Mouse (Mus musculus) embryonic stem cell, embryonic (primary cell): ENCODE data around the gene Cdc42bpa.

ENCODE experiments used
- CTCF ChIA-PET, 4 experiments: fragments of 300-600 bp in 2 of 4; fragments of 350-600 bp in 2 of 4; sonication (Branson Sonifier 250); formaldehyde crosslinking; loops; one replicate each; lab custom pipeline; 2022; ENCODE audit warnings: inconsistent platforms in 2 of 4; lab: Charles Lee
- POLR2A ChIA-PET, 4 experiments: fragments of 300-600 bp in 2 of 4; fragments of 350-600 bp in 2 of 4; sonication (Branson Sonifier 250); formaldehyde crosslinking; loops; one replicate each; lab custom pipeline; 2022; ENCODE audit warnings: antibody characterized with exemption in 4 of 4, inconsistent platforms in 1 of 4; lab: Charles Lee

The Cdc42bpa gene

GRCm38 (mm10) chr1:179951597-179951996 is 8.7 kb upstream of the Cdc42bpa start:
- CTCF ChIA-PET = interaction anchor here in 1 of 4 experiments (1.2 kb wide), 1 partner anchor 79 kb away, joined by 4 read pairs; no protein-coding TSS in a partner anchor
- POLR2A ChIA-PET = interaction anchor here in 1 of 4 experiments (0.9 to 1.2 kb wide), 2 partner anchors 7 to 9 kb away, joined by 3 to 4 read pairs; partner anchors contain the start of gene Cdc42bpa

DNA sequence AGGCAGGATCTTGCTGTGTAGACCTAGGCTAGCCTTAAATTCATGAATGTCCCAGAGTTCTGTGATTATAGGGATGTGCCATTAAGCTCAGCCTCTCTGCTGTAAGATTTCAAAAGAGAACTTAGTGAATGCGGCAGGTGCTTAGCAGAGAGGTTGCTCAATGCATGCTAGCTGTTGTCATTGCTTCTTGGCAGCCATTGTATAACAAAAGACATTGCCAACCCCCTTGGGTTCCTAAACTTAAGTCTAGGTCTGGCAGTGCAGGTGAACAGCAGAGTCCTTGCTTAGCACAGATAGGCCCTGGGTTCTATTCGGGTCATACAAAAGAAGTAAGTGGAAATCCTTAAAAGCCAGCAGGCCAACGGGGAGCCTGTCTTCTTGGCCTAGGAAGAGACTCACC is 7.0 kb upstream of the Cdc42bpa start:
- ChIA-PET CTCF (no interaction called here), POLR2A (interaction anchor here in 1 of 4 experiments (0.6 kb wide), 1 partner anchor 38 kb away, joined by 3 read pairs; no protein-coding TSS in a partner anchor)

- ChIA-PET CTCF (no interaction called here), POLR2A (interaction anchor here in 2 of 4 experiments (0.9 to 1.3 kb wide), 3 partner anchors 18 to 73 kb away, joined by 3 to 4 read pairs (median 3); no protein-coding TSS in a partner anchor)
Measured at GRCm38 (mm10) chr1:179957431-179957830, 2.8 kb upstream of the Cdc42bpa start.

DNA sequence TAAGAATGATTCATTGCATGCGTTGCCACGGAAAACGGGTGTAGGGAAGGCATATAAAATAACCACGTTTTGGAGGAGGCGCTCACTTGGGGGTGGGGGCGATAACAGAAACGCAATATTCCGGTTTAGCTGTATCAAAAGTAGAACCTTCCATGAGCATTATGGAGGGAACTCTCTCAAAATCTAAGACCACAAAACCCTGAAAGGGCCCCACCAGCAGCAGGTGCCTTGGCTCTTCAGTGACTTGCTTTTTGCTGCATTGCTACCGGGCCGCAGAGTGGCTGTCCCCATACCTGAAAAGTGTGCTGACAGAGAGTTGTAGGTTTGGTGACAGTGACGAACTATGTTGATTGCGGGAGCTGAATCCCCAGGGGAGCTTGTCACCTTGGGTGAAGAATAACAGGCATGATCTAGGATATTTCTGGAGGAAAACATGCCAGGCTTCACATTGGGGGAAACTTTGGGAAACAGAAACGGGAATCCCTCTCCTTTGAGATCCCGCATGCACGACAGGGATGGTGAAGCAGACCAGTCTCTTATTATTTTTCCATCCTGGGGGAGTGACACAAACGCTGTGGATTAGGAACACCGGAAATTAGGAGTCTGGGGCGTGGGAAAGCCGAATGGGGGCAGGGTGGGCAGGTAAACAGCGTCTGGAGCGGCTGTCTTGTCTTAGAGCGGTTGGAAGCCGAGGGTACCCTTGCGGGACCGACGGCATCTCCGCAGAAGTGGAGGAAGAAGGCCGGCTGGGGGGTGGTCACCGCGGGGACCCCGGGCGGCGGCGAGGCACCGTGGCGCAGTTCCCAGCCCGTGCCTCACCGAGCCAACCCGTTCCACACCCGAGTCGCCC is 1.2 kb upstream of the Cdc42bpa start:
- ChIA-PET CTCF (no interaction called here), POLR2A (interaction anchor here in 1 of 4 experiments (0.7 to 1.4 kb wide), 3 partner anchors 8 to 21 kb away, joined by 3 to 4 read pairs (median 3); no protein-coding TSS in a partner anchor)

DNA sequence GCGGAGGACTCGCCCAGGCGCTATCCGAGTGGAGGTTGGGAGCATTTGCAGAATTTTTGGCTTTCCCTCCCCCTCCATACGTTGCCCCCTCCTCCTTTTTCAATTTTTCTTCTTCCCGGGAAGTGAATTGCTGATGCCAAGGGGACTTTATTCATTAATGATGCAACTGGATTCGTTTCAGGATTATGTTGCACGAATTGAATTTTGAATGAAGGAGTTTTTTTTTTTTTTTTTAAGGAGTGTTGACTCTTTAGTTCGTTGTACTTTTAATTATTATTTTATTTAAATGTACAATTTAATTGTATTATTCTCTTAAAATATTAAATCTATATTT is 238 bp downstream of the Cdc42bpa start:
- CTCF ChIA-PET = no interaction called here
- POLR2A ChIA-PET = interaction anchor here in 2 of 4 experiments (0.6 to 2.6 kb wide), 7 partner anchors 9 to 71 kb away, joined by 4 to 11 read pairs (median 5); no protein-coding TSS in a partner anchor

DNA sequence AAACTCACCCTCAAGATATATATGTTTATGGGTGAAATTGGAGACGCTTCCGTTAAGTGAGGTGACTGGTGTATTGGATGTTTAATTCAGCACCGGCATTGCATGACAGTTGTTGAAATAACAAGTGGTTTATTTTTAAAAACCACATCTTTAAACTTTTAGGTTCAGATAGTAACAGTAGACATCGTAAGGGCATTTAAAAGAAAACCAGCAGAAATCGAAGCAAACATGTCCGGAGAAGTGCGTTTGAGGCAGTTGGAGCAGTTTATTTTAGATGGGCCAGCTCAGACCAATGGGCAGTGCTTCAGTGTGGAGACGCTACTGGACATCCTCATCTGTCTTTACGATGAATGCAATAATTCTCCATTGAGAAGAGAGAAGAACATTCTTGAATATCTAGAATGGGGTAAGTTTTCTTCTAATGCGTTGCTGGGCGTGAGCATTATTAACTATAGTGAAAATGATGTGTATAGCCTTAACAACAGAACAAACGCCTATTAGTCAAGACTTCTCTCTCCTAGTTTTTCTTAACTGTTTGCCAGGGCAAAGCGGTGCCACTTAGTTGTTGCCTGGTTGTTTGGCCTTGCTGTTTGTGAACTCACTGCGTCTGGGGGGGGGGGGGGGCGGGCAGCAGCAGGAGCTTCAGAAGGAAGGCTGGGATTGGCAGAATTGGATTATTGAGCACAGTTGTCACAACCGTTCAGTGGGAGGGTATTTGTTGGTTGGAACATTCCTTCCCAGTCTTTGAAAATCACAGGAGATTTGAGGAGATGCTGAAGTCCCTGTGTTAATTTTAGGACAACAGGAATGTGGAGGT is 818 bp downstream of the Cdc42bpa start:
- CTCF ChIA-PET = no interaction called here
- POLR2A ChIA-PET = interaction anchor here in 2 of 4 experiments (0.6 to 2.6 kb wide), 14 partner anchors 9 to 124 kb away, joined by 3 to 11 read pairs (median 4); no protein-coding TSS in a partner anchor

DNA sequence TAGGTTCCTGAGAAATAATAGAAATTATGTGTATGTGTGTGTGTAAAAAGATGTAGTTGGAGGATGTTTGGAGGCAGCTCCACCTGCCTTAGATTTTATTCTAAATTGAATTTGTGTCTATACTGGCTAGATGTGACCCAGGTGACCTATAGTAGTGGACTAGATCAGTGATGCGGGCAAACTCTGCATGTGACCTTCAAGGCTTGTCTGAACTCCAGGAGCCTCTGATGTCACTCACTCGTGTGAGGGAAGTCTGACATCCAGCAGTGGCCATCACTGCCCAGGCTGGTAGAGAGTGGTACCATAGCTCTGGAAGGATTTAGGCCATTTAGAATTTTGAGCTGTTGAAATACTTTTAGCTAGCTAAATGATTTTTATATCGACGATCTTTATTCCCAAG is 1.5 kb downstream of the Cdc42bpa start:
- POLR2A ChIA-PET = interaction anchor here in 2 of 4 experiments (0.6 to 2.6 kb wide), 10 partner anchors 8 to 125 kb away, joined by 3 to 11 read pairs (median 4); no protein-coding TSS in a partner anchor
- CTCF ChIA-PET = no interaction called here

DNA sequence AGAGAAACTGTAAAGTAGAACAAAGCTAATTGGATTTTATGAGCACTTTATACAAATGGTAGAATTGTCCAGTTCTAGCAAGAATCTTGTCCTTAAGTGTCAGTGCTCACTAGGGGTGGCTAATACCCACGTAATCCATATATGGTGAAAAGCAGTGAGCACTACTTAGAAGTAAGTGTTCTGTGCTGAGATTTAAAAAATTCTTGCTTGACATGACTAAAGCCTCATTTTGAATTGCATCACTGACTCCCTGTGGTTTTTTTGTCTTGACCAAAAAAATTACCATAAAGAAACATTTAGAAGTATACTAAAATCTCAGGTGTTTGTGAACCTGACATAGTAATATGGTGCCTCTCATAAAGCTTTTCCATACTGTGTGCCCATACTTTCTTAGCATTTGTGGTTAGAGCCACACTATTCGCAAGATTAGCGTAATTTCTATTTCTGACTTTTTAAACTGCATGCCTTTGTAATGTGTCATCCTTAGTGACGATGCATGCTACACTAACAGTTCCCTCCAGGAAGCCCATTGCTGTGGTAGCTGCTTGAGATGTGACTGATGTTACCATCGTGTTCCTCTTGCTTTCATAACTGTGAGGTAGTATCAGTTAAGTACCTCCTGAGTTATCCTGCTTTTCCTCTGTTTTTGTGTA is 9.6 kb downstream of the Cdc42bpa start:
- ChIA-PET POLR2A (interaction anchor here in 2 of 4 experiments (1.9 to 2.8 kb wide), 2 partner anchors 9 kb away, joined by 5 to 11 read pairs; partner anchors contain the start of gene Cdc42bpa (in 2 of the 2)), CTCF (no interaction called here)

DNA sequence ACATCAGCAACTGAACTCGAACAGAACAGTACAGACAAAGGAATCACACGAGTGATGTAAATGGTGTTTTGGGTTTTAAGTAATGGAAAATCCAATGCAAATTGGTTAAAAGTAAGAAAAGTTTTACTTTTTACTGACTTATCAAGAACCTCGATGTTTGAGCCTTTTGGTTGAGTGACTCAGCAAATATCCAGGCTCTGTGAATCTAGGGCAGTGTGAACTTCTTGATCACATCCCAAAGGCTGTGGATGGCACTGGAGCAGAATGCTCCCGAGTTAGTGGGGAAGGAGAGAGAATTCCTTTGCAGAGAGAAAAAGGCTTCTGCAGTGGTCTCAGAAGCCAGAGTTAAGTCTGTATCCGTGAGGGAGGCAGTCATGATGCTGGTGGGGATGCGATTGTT is 14.7 kb downstream of the Cdc42bpa start:
- CTCF ChIA-PET = no interaction called here
- POLR2A ChIA-PET = interaction anchor here in 1 of 4 experiments (1.4 to 1.7 kb wide), 3 partner anchors 9 to 55 kb away, joined by 5 to 6 read pairs (median 5); partner anchors contain the start of gene Cdc42bpa

GRCm38 (mm10) chr1:179975645-179976275 is 15.5 kb downstream of the Cdc42bpa start:
- ChIA-PET POLR2A (interaction anchor here in 1 of 4 experiments (1.7 kb wide), 1 partner anchor 54 kb away, joined by 5 read pairs; no protein-coding TSS in a partner anchor), CTCF (no interaction called here)

DNA sequence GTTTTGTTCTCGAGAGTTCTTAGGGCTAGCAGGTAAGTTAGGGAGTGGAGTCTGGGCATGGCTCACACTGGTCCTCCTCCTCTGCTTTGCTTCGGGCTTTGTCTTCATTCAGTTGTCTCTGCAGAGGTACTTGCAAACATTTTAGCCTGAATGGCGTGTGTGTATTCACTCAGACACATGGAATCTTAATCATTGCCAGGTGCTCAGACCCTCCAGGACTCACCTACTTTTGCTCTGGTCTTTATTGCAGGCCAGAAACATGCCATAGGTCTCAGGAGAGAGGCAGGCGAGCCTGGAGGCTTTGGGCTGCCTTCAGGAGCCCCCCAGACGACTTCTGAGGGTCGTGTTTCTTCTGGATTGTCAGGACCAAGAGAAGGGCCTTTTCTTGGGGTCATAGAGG is 17.2 kb downstream of the Cdc42bpa start:
- ChIA-PET CTCF (no interaction called here), POLR2A (interaction anchor here in 1 of 4 experiments (1.0 kb wide), 1 partner anchor 26 kb away, joined by 3 read pairs; no protein-coding TSS in a partner anchor)

GRCm38 (mm10) chr1:179978742-179979141 is 18.5 kb downstream of the Cdc42bpa start:
- ChIA-PET CTCF (interaction anchor here in 1 of 4 experiments (0.6 kb wide), 1 partner anchor 729 kb away, joined by 3 read pairs; no protein-coding TSS in a partner anchor), POLR2A (interaction anchor here in 1 of 4 experiments (0.6 kb wide), 1 partner anchor 10 kb away, joined by 3 read pairs; no protein-coding TSS in a partner anchor)

DNA sequence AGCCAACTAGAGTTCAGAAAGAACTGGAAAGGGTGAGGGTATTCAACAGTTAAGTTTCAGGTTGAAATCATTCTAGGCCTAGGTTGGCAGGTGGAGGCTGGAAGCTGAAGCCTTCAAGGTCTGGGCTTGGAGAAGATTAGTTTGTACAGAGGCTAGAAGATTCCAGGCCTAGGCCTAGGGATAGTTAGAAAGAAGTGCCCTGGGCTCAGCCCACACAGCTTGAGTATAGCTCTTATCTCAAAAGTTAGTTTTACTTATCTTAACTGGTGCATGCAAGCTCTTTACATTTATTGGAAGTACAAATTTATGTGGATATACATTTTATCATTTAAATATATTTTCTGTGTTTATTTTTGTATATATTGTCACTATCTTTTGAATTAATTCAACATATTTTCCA is 21.4 kb downstream of the Cdc42bpa start:
- CTCF ChIA-PET = no interaction called here
- POLR2A ChIA-PET = interaction anchor here in 1 of 4 experiments (1.0 to 1.7 kb wide), 2 partner anchors 9 to 49 kb away, joined by 3 to 7 read pairs; no protein-coding TSS in a partner anchor

GRCm38 (mm10) chr1:179982183-179982582 is 21.9 kb downstream of the Cdc42bpa start:
- CTCF ChIA-PET = no interaction called here
- POLR2A ChIA-PET = interaction anchor here in 1 of 4 experiments (1.0 to 2.0 kb wide), 3 partner anchors 10 to 48 kb away, joined by 3 to 7 read pairs (median 5); no protein-coding TSS in a partner anchor

DNA sequence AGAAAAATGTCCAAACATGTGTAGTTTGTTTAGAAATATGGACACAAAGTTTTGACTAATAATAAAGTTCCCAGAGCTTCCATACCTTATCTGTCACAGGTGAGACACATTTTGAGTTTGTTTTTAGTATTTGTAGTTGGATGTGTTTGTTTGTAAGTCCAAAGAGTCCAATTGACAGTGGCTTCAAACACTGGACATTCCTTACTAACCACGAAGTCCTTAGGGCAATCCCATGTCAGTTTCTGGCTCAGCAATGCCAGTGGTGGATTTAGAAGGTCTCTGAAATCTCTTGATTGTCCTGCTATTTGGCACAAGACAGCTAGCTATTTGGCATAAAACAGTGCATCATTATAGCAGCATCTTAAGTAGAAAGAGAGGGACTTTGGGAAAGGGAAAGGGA is 22.7 kb downstream of the Cdc42bpa start:
- ChIA-PET POLR2A (interaction anchor here in 1 of 4 experiments (1.7 to 2.0 kb wide), 2 partner anchors 11 to 12 kb away, joined by 5 to 7 read pairs; no protein-coding TSS in a partner anchor), CTCF (no interaction called here)

DNA sequence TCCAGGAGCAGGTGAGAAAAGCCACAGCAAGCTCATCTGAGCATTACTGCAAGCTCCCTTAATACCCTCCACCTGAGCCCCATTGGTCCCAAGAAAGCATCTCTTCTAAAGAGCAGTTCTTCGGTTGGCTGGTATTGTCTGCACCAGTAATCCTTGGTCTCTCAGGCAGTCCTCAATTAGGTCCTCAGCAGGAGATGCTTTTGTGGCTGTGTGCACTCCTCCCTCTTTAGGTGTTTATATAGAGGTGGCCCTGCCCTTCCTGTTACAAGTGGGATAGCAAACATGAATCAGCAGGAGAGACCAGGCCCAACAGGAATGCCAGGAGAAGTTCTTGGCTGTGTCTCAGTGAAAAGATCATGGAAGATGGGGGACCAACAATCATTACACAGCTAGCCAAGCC is 23.9 kb downstream of the Cdc42bpa start:
- ChIA-PET CTCF (interaction anchor here in 1 of 4 experiments (0.6 kb wide), 1 partner anchor 132 kb away, joined by 6 read pairs; no protein-coding TSS in a partner anchor), POLR2A (interaction anchor here in 2 of 4 experiments (0.6 to 1.6 kb wide), 9 partner anchors 8 to 46 kb away, joined by 3 to 6 read pairs (median 4); no protein-coding TSS in a partner anchor)

GRCm38 (mm10) chr1:179991660-179992235 is 31.5 kb downstream of the Cdc42bpa start:
- POLR2A ChIA-PET = interaction anchor here in 1 of 4 experiments (1.0 to 1.7 kb wide), 3 partner anchors 8 to 15 kb away, joined by 3 to 4 read pairs (median 3); no protein-coding TSS in a partner anchor
- CTCF ChIA-PET = interaction anchor here in 1 of 4 experiments (0.7 kb wide), 1 partner anchor 550 kb away, joined by 3 read pairs; no protein-coding TSS in a partner anchor
